20 mouse cellular contexts compared by ENCODE assay signal in the genomic region with DNA sequence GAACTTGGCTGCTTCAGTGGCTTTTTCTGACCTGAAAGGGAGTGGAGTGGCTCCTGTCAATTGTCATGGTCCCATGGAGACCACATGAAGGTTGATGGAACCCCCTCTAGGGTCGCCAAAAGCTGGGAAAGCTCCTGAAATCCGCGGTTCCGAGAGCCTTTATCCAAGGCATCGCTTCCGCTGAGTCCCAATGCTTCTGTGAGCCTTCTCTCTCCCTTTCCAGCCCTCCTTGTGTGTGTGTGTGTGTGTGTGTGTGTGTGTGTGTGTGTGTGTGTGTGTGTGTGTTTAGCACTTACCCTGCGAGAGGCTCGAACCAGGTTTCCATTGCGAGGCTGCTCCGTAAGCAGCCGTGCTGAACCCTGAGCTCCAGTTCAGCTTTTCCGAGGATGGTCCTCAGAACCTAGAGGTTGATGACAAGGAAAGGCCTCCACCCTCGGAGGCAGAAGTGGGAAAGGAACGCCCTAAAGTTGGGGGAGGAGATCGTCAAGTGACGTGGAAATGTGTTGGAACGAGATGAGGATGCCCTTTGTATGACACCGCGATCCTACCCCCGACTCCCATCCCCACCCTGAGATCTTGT. TPM values are rescaled to one million over a fixed set of nuclear protein-coding genes. Genes with fewer than 3 reads are reported as not detected.
DNase-seq lines count a peak whose midpoint lies in the region; ATAC-seq and TF ChIP-seq lines count a peak whose summit lies in the region.
"Had no signal": no experiment of that assay in that cellular context is flagged by ENCODE, and none has a peak within 500 bp of the region (broad histone marks: within the 10 kb centered on the region; RNA-seq: fewer than 3 reads in every experiment).

No protein-coding gene starts in this region.

- no peaks in the 10 kb centered on the region for H3K36me3 ChIP-seq in hindbrain, embryonic 11.5 days (ENCODE audit: control insufficient read depth, insufficient read depth, low read length)
- H3K36me3 ChIP-seq in hindbrain, embryonic 13.5 days: no peaks in the 10 kb centered on the region
- H3K36me3 ChIP-seq in stomach, embryonic 16.5 days (ENCODE audit: control insufficient read depth, insufficient read depth, low read length): no peaks in the 10 kb centered on the region
- H3K36me3 ChIP-seq in stomach, postnatal 0 days (ENCODE audit: control insufficient read depth, insufficient read depth, low read length): no peaks in the 10 kb centered on the region
- no peaks in the 10 kb centered on the region for H3K36me3 ChIP-seq in embryonic facial prominence, embryonic 10.5 days (replicated peaks)
- no peaks in the 10 kb centered on the region for H3K36me3 ChIP-seq in midbrain, embryonic 14.5 days (ENCODE audit: control insufficient read depth, insufficient read depth, low read length)
- H3K36me3 ChIP-seq: heart, embryonic 10.5 days had no signal

- under 1% methylated on average over 20 of the region's 20 CpGs for WGBS in hindbrain, embryonic 11.5 days
- WGBS in hindbrain, embryonic 13.5 days: 2% methylated on average over 20 of the region's 20 CpGs
- whole genome bisulfite sequencing in stomach, embryonic 16.5 days: 2% methylated on average over 20 of the region's 20 CpGs
- 3% methylated on average over 20 of the region's 20 CpGs for WGBS in stomach, postnatal 0 days
- under 1% methylated on average over 20 of the region's 20 CpGs for WGBS in embryonic facial prominence, embryonic 10.5 days
- WGBS in midbrain, embryonic 14.5 days: under 1% methylated on average over 20 of the region's 20 CpGs

- TF ChIP-seq CTCF in stomach, postnatal 0 days (IDR thresholded peaks at IDR 0.05; ENCODE audit: low read depth): no peak

- H3K4me2 ChIP-seq in hindbrain, embryonic 11.5 days (replicated peaks; ENCODE audit: low read depth, low read length): no peak overlapping the region
- H3K4me2 ChIP-seq in hindbrain, embryonic 13.5 days: no peak overlapping the region
- no peak overlapping the region for H3K4me2 ChIP-seq in stomach, embryonic 16.5 days (ENCODE audit: low read depth, low read length)
- no peak overlapping the region for H3K4me2 ChIP-seq in stomach, postnatal 0 days (replicated peaks; ENCODE audit: low read depth)
- H3K4me2 ChIP-seq in midbrain, embryonic 14.5 days (ENCODE audit: low read length): no peak overlapping the region

- H3K4me3 ChIP-seq in hindbrain, embryonic 11.5 days (ENCODE audit: low read depth, low read length): no peak overlapping the region
- no peak overlapping the region for H3K4me3 ChIP-seq in hindbrain, embryonic 13.5 days
- no peak overlapping the region for H3K4me3 ChIP-seq in stomach, embryonic 16.5 days (replicated peaks; ENCODE audit: low read length)
- H3K4me3 ChIP-seq in stomach, postnatal 0 days (ENCODE audit: low read depth, low read length): no peak overlapping the region
- no peak overlapping the region for H3K4me3 ChIP-seq in embryonic facial prominence, embryonic 10.5 days
- no peak overlapping the region for H3K4me3 ChIP-seq in midbrain, embryonic 14.5 days (replicated peaks; ENCODE audit: low read depth, low read length)
- H3K4me3 ChIP-seq: heart, embryonic 10.5 days; layer of hippocampus, adult 2 months; left cerebral cortex, adult 2 months had no signal

- no peak for TF ChIP-seq EP300 in stomach, postnatal 0 days (optimal IDR thresholded peaks at IDR 0.05)

- peaks cover 75% of the 10 kb centered on the region for H3K27me3 ChIP-seq in hindbrain, embryonic 11.5 days (ENCODE audit: control insufficient read depth, insufficient read depth, low read length)
- peaks cover 96% of the 10 kb centered on the region for H3K27me3 ChIP-seq in hindbrain, embryonic 13.5 days
- peaks cover 65% of the 10 kb centered on the region for H3K27me3 ChIP-seq in stomach, embryonic 16.5 days (ENCODE audit: control insufficient read depth, insufficient read depth, low read length)
- H3K27me3 ChIP-seq in stomach, postnatal 0 days (ENCODE audit: control insufficient read depth, insufficient read depth, low read length): peaks cover 36% of the 10 kb centered on the region
- peaks cover 96% of the 10 kb centered on the region for H3K27me3 ChIP-seq in embryonic facial prominence, embryonic 10.5 days (replicated peaks; ENCODE audit: low read depth, poor library complexity, severe bottlenecking)
- peaks cover 94% of the 10 kb centered on the region for H3K27me3 ChIP-seq in midbrain, embryonic 14.5 days (ENCODE audit: control insufficient read depth, insufficient read depth, low read length)

- H3K27ac ChIP-seq in hindbrain, embryonic 11.5 days (ENCODE audit: low read depth, low read length): no peak overlapping the region
- H3K27ac ChIP-seq in hindbrain, embryonic 13.5 days: no peak overlapping the region
- no peak overlapping the region for H3K27ac ChIP-seq in stomach, embryonic 16.5 days (ENCODE audit: low read length)
- H3K27ac ChIP-seq in stomach, postnatal 0 days (replicated peaks): no peak overlapping the region
- no peak overlapping the region for H3K27ac ChIP-seq in embryonic facial prominence, embryonic 10.5 days (replicated peaks)
- H3K27ac ChIP-seq in midbrain, embryonic 14.5 days (replicated peaks; ENCODE audit: low read depth, low read length): no peak overlapping the region
- H3K27ac ChIP-seq: heart, embryonic 10.5 days; kidney, postnatal 0 days; layer of hippocampus, adult 2 months; left cerebral cortex, adult 2 months; macrophage had no signal

- no peaks in the 10 kb centered on the region for H3K9me3 ChIP-seq in hindbrain, embryonic 11.5 days (ENCODE audit: control insufficient read depth, low read length)
- H3K9me3 ChIP-seq in hindbrain, embryonic 13.5 days: no peaks in the 10 kb centered on the region
- H3K9me3 ChIP-seq in stomach, embryonic 16.5 days (replicated peaks; ENCODE audit: control insufficient read depth, low read length): no peaks in the 10 kb centered on the region
- H3K9me3 ChIP-seq in stomach, postnatal 0 days (ENCODE audit: control insufficient read depth, low read length): no peaks in the 10 kb centered on the region
- no peaks in the 10 kb centered on the region for H3K9me3 ChIP-seq in embryonic facial prominence, embryonic 10.5 days
- H3K9me3 ChIP-seq in midbrain, embryonic 14.5 days (ENCODE audit: control insufficient read depth, low read length): no peaks in the 10 kb centered on the region
- H3K9me3 ChIP-seq: heart, embryonic 10.5 days had no signal

- peak; percentile 6; the same call in 1 of the 2 replicates for ATAC-seq in hindbrain, embryonic 11.5 days (ENCODE audit: low FRiP score)
- ATAC-seq in hindbrain, embryonic 13.5 days (ENCODE audit: low FRiP score): no peak
- ATAC-seq in stomach, embryonic 16.5 days (ENCODE audit: insufficient read depth, low FRiP score): 0 out of 2 replicates have a peak, but pooled peaks have one; percentile 10
- ATAC-seq in stomach, postnatal 0 days (ENCODE audit: low FRiP score, low TSS enrichment): no peak
- ATAC-seq in midbrain, embryonic 14.5 days (ENCODE audit: low FRiP score, low TSS enrichment): no peak

- no peak overlapping the region for H3K9ac ChIP-seq in hindbrain, embryonic 11.5 days (ENCODE audit: low read depth, low read length)
- H3K9ac ChIP-seq in hindbrain, embryonic 13.5 days: no peak overlapping the region
- no peak overlapping the region for H3K9ac ChIP-seq in stomach, embryonic 16.5 days (ENCODE audit: low read length)
- no peak overlapping the region for H3K9ac ChIP-seq in stomach, postnatal 0 days (ENCODE audit: low read length)
- H3K9ac ChIP-seq in midbrain, embryonic 14.5 days (replicated peaks; ENCODE audit: low read length): no peak overlapping the region

- peak; percentile 57 for DNase-seq in hindbrain, embryonic 11.5 days (ENCODE audit: low spot score)
- no peak for DNase-seq in stomach, postnatal 0 days (ENCODE audit: low spot score)
- peak; percentile 45 for DNase-seq in embryonic facial prominence, embryonic 10.5 days (ENCODE audit: low spot score)
- peak; percentile 21 for DNase-seq in midbrain, embryonic 14.5 days
- no peak for DNase-seq in spleen, postnatal 10 days (ENCODE audit: low spot score in 2 of 2)
- no peak for DNase-seq in cerebellum, adult 11-12 months
- DNase-seq: cerebellum, adult 11 months; cerebellum, postnatal 36 days; gastrocnemius, postnatal 25 days; heart, postnatal 4 days; thymus, postnatal 25 days had no signal

- no peaks in the 10 kb centered on the region for H3K4me1 ChIP-seq in hindbrain, embryonic 11.5 days (replicated peaks; ENCODE audit: control insufficient read depth, insufficient read depth, low read length)
- H3K4me1 ChIP-seq in hindbrain, embryonic 13.5 days (replicated peaks): no peaks in the 10 kb centered on the region
- no peaks in the 10 kb centered on the region for H3K4me1 ChIP-seq in stomach, embryonic 16.5 days (ENCODE audit: control insufficient read depth, insufficient read depth, low read length)
- no peaks in the 10 kb centered on the region for H3K4me1 ChIP-seq in stomach, postnatal 0 days (replicated peaks; ENCODE audit: control insufficient read depth, insufficient read depth)
- H3K4me1 ChIP-seq in embryonic facial prominence, embryonic 10.5 days: no peaks in the 10 kb centered on the region
- no peaks in the 10 kb centered on the region for H3K4me1 ChIP-seq in midbrain, embryonic 14.5 days (ENCODE audit: control insufficient read depth, insufficient read depth, low read length)
- H3K4me1 ChIP-seq: heart, embryonic 10.5 days had no signal

RNA-seq across cellular contexts. Expression of a gene that starts 21.4 kb away (rescaled TPM):
- not detected in 2 replicates for polyA plus RNA-seq in hindbrain, embryonic 11.5 days (2014; fragmentation: Nextera tagmentation; extraction: Ambion mirVana)
- not detected in 2 replicates for polyA plus RNA-seq in hindbrain, embryonic 13.5 days (2015; fragmentation: Nextera tagmentation; extraction: Ambion mirVana)
- polyA plus RNA-seq in stomach, embryonic 16.5 days (2015; fragmentation: Nextera tagmentation; extraction: Ambion mirVana): not detected in 2 replicates
- 0.11 TPM in 1 of 2 replicates, not detected in the other for polyA plus RNA-seq in stomach, postnatal 0 days (2015; fragmentation: Nextera tagmentation; extraction: Ambion mirVana)
- not detected in 2 replicates for polyA plus RNA-seq in embryonic facial prominence, embryonic 10.5 days (2016; fragmentation: Nextera tagmentation; extraction: Ambion mirVana)
- not detected in 2 replicates for polyA plus RNA-seq in midbrain, embryonic 14.5 days (2014; fragmentation: Nextera tagmentation; extraction: Ambion mirVana)
- polyA plus RNA-seq: heart, embryonic 10.5 days; kidney, postnatal 0 days; liver, embryonic 16.5 days; stomach, embryonic 14.5 days had no signal

RNA-seq across cellular contexts. Expression of a gene that starts 37.8 kb away (rescaled TPM):
- polyA plus RNA-seq in hindbrain, embryonic 11.5 days (2014; fragmentation: Nextera tagmentation; extraction: Ambion mirVana): 1.1 and 1.4 TPM in 2 replicates
- 0.86 and 1.2 TPM in 2 replicates for polyA plus RNA-seq in hindbrain, embryonic 13.5 days (2015; fragmentation: Nextera tagmentation; extraction: Ambion mirVana)
- 11.6 TPM in 2 replicates for polyA plus RNA-seq in stomach, embryonic 16.5 days (2015; fragmentation: Nextera tagmentation; extraction: Ambion mirVana)
- polyA plus RNA-seq in stomach, postnatal 0 days (2015; fragmentation: Nextera tagmentation; extraction: Ambion mirVana): 26.9 and 29.0 TPM in 2 replicates
- polyA plus RNA-seq in embryonic facial prominence, embryonic 10.5 days (2016; fragmentation: Nextera tagmentation; extraction: Ambion mirVana): 0.88 and 1.2 TPM in 2 replicates
- 0.47 and 0.75 TPM in 2 replicates for polyA plus RNA-seq in midbrain, embryonic 14.5 days (2014; fragmentation: Nextera tagmentation; extraction: Ambion mirVana)

Comparison
In these comparisons a context has a peak if more than half of its experiments do, and no peak if none do; other contexts are left out.
1. ATAC-seq: peak in hindbrain, embryonic 11.5 days (single experiment) and stomach, embryonic 16.5 days (single experiment); none in hindbrain, embryonic 13.5 days (single experiment), stomach, postnatal 0 days (single experiment) and midbrain, embryonic 14.5 days (single experiment).
2. DNase-seq: peak in hindbrain, embryonic 11.5 days (single experiment), embryonic facial prominence, embryonic 10.5 days (single experiment) and midbrain, embryonic 14.5 days (single experiment); none in stomach, postnatal 0 days (single experiment), spleen, postnatal 10 days (0 of 2) and cerebellum, adult 11-12 months (single experiment).